Mouse (Mus musculus) lung, embryonic 14.5 days (tissue): ENCODE results near the gene Creg1. TPM values are rescaled to one million over a fixed set of nuclear protein-coding genes. Genes with fewer than 3 reads are reported as not detected.

Experiments used
- ATAC-seq: fragments of 200-750 bp; cut with Nextera tagmentation; 2 replicates; pipeline ENCODE4 v1.8.0; 2017; ENCODE audit warnings: mild to moderate bottlenecking, moderate TSS enrichment, moderate library complexity; ENCODE audit not compliant: insufficient read depth
- DNase-seq: peaks from one replicate; pipeline ENCODE4 v3.0.0-alpha.2; 2015
- H3K27ac ChIP-seq: fragments of 300-500 bp; sonication (generic); 2 replicates; pipeline ENCODE4 v1.5.1; 2014; ENCODE audit warnings: low read depth, mild to moderate bottlenecking, moderate library complexity
- H3K27me3 ChIP-seq: fragments of 300-500 bp; sonication (generic); 2 replicates; pipeline ENCODE4 v1.6.1; 2014; ENCODE audit warnings: low read length, control low read depth; ENCODE audit not compliant: insufficient read depth
- H3K36me3 ChIP-seq: fragments of 300-500 bp; sonication (generic); 2 replicates; pipeline ENCODE4 v1.6.1; 2014; ENCODE audit warnings: control low read depth; ENCODE audit not compliant: insufficient read depth
- H3K4me1 ChIP-seq: fragments of 300-500 bp; sonication (generic); 2 replicates; pipeline ENCODE4 v1.6.1; 2014; ENCODE audit warnings: antibody characterized with exemption, control low read depth; ENCODE audit not compliant: insufficient read depth
- H3K4me2 ChIP-seq: fragments of 300-500 bp; sonication (generic); 2 replicates; pipeline ENCODE4 v1.6.1; 2014; ENCODE audit warnings: mild to moderate bottlenecking
- H3K4me3 ChIP-seq: fragments of 300-500 bp; sonication (generic); 2 replicates; pipeline ENCODE4 v1.5.1; 2014; ENCODE audit warnings: low read depth, low read length
- H3K9ac ChIP-seq: fragments of 300-500 bp; sonication (generic); 2 replicates; pipeline ENCODE4 v1.6.1; 2014
- H3K9me3 ChIP-seq: fragments of 300-500 bp; sonication (generic); 2 replicates; pipeline ENCODE4 v1.6.1; 2016; ENCODE audit warnings: low read depth, low read length, control low read depth
- CTCF ChIP-seq: IDR thresholded peaks from 2 replicates; pipeline ENCODE4 v1.5.1; 2016; ENCODE audit warnings: antibody characterized with exemption, low read depth
- WGBS: fragments of 180-500 bp; shearing (Covaris S2); extraction: QIAGEN DNeasy Blood & Tissue Kit; methylation state at CpG from one replicate; pipeline ENCODE4 v1.1.7; 2014; 5-methylcytosine and 5-hydroxymethylcytosine counted together
- polyA plus RNA-seq: library from polyadenylated mRNA; unstranded; fragments of >200 nt; fragmentation: Nextera tagmentation; extraction: Ambion mirVana; gene quantifications from 2 replicates; pipeline ENCODE4 v1.2.1, GENCODE M21; 2014

Creg1 gene
- 54.3 and 58.3 TPM in 2 replicates for polyA plus RNA-seq

DNA sequence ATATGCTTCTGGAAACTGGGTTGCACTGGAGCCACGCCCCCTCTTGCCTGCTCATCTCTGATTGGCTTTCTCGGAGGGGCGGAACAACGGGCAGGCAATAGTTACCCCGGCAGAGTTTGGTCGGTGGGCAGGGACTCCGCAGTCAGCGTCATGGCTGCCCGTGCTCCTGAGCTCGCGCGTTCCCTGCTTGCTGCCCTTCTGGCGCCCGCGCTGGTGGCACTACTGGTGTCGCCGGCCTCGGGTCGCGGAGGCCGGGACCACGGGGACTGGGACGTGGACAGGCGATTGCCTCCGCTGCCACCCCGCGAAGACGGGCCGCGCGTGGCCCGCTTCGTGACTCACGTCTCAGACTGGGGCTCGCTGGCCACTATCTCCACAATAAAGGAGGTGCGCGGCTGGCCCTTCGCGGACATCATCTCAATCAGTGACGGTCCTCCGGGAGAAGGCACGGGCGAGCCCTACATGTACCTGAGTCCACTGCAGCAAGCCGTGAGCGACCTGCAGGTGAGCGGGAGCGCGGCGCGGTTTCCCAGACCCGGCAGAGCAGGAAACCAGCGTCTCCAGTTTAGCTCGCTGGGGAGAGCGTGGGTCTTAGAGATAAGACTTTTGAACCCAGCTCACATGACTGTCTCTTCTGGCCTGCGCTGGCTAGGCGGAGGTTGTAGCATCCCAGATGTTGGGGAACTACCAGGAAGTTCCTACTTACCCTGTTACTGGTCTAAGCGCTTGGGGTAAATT lies at the start of gene Creg1:
TSS of gene Creg1 (plus strand) at position 112 of the 738 bp plus-strand sequence.
- TF ChIP-seq CTCF = no peak
- DNase-seq = peak; percentile 97
- peak; percentile 98 for ATAC-seq
- H3K27ac ChIP-seq = peak within 1 kb of the TSS; percentile 60
- H3K9ac ChIP-seq = peak within 1 kb of the TSS; percentile 75
- H3K36me3 ChIP-seq = no peaks in the 10 kb centered on the region
- WGBS = under 1% methylated on average over 57 of the region's 57 CpGs
- no peaks in the 10 kb centered on the region for H3K9me3 ChIP-seq
- H3K4me3 ChIP-seq = peak within 1 kb of the TSS; percentile 78
- peaks cover 8% of the 10 kb centered on the region for H3K4me1 ChIP-seq
- 0 out of 2 replicates have a peak, but pooled peaks cover 3% of the 10 kb centered on the region for H3K27me3 ChIP-seq
- peak within 1 kb of the TSS; percentile 88 for H3K4me2 ChIP-seq

DNA sequence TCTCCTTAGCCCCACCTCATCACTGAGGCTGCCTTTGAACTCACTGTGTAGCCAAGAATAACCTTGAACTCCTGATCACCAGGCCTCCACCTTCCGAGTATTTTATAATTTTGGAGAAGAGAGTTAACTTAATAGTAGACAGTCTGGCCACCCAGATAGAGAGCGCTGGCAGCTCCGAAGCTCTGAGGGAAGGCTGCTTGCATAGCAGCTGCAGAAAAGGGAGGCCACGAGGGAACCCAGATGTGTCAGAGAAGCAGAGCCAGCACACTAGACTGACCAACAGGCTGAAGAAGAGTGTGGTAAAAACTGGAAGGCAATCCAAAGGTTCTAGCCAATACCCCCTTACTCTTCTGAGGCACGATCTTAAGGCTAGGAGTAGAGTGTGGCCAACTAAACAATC lies 49.7 kb upstream of the Creg1 start:
- H3K4me1 ChIP-seq = peaks cover 11% of the 10 kb centered on the region
- H3K9ac ChIP-seq = no peak overlapping the region
- H3K9me3 ChIP-seq = no peaks in the 10 kb centered on the region
- no peaks in the 10 kb centered on the region for H3K27me3 ChIP-seq
- ATAC-seq (no peak), DNase-seq (no peak)
- TF ChIP-seq CTCF = no peak
- no peaks in the 10 kb centered on the region for H3K36me3 ChIP-seq
- 53% methylated on average over 5 of the region's 5 CpGs for WGBS
- H3K4me3 ChIP-seq = no peak overlapping the region
- no peak overlapping the region for H3K4me2 ChIP-seq
- H3K27ac ChIP-seq = no peak overlapping the region

DNA sequence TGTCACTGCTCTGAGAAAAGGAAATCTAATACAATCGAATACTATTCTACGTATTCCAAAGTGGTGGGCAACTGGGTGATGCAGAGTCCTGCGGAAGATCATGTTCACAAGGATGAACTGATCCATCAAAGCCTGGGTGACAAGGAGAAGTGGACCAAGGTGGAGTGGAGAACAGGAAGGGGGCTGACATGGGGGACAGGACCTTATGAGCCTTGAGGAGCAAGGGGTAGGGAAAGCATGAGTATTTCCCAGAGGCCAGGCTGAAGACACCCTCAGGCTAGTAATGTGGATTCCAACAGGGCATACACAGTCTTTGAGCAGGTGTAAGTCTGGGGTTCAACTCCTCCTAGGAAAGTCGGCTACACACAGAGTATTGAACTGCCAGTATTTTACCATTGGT lies 47.1 kb upstream of the Creg1 start:
- 81% methylated on average over 4 of the region's 4 CpGs for WGBS
- no peak overlapping the region for H3K27ac ChIP-seq

DNA sequence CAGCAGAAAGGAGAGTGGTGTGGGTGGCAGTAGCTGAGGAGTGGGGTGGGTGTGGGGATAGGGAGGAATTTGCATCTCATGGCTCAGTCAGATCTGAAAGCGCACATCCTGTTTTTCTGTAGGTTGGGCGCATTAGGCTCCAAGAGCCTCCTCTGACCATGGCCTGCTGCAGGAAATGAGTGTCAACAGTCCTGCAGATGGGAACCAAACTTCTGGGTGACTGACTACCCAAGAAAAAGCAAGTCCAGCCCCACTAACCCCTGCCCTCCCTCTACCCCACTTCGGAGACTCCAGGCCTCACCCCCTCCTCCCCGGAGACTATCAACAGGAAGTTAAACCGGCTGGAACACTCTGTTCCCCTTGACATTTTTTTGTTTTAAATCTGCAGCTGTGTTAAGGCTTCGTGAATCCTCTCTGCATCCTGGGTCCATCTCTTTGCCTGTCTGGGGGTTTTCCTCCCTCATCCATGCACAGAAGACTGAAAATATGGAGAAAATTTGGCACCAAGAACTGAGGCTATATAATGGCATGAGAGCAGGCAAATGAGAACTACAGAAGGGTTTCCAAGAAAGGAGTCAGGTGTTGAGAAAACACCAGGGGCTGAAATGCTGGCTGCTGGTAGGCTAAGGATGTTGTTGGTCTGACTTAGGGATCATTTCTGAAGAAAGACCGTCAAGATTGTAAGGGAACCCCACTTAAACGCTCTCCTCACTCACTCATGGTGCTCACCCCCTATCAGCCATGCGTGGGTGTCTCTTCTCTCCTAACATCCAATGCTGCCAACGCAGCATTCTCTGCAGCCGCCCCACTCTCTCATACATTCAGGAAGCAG lies 45.6 kb upstream of the Creg1 start:
- Histone ChIP-seq H3K27me3 (no peaks in the 10 kb centered on the region), H3K4me3 (no peak overlapping the region), H3K9me3 (no peaks in the 10 kb centered on the region), H3K27ac (peak overlapping the region; percentile 90), H3K9ac (no peak overlapping the region), H3K4me1 (peaks cover 8% of the 10 kb centered on the region), H3K36me3 (no peaks in the 10 kb centered on the region), H3K4me2 (peak overlapping the region; percentile 50)
- peak; percentile 78 for DNase-seq
- 25% methylated on average over 11 of the region's 11 CpGs for WGBS
- TF ChIP-seq CTCF = no peak
- peak; percentile 85 for ATAC-seq

More for the DNA sequence above, 47.1 kb upstream of the Creg1 start:
- Histone ChIP-seq H3K27me3 (no peaks in the 10 kb centered on the region), H3K4me2 (no peak overlapping the region), H3K4me1 (peaks cover 8% of the 10 kb centered on the region), H3K4me3 (no peak overlapping the region), H3K9me3 (no peaks in the 10 kb centered on the region), H3K36me3 (no peaks in the 10 kb centered on the region), H3K9ac (no peak overlapping the region)
- no peak for TF ChIP-seq CTCF
- DNase-seq = no peak
- ATAC-seq = no peak

DNA sequence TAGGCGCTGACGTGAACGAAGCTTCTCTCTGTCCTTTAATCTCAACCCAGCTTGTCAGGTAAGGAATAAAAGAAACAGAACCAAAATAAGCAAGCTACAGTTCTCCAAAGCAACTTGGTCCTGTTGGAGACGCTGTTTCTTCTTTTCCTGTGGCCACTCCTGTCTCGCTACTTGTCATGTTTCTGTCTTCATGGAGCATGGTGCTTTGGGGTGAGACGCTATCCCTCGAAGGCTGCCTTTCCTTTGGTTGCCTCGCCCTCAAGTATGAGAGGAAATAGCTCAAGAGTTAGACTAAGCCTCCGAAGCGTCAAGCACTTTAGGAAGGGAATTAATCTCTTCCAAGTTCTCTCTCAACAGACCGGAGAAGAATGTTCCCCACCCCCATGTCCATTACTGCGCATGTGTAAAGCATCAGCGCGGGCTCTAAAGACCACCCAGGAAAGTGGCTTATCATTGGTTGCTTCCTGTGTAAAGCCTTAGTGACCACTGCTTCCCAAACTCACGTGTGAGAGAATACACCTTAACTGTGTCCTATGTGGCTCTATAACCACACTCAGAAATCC lies 44.9 kb upstream of the Creg1 start:
- peak; percentile 45; the same call in 1 of the 2 replicates for ATAC-seq
- H3K4me3 ChIP-seq = no peak overlapping the region

DNA sequence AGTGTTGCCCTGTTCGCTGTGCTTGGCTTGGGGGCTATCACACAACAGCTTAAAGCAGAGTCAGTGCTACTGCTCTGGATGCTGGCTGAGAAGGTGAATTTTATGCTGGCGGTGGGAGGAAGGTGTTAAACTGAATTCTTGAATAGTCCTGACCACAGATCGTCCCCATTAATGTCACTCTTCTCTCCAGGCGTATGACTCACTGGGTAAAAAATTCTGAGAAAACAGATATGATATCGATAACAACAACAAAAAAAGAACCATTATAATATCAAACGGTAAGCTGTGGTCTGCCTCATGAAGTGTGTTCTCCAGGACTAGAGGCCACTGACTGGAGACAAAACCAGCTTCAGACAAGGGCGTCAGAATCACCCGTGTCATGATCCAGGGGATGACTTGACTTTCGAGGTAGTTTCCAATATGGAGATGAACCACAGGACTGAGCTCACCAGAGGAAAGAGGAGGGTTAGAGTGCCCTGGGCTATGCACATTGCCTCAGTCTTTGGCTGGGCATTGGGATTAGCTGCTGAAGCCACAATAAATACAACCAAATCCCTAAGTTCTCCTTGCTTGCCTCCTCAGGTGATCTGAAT lies 40.9 kb upstream of the Creg1 start:
- Histone ChIP-seq H3K9me3 (no peaks in the 10 kb centered on the region), H3K9ac (no peak overlapping the region), H3K4me1 (peaks cover 8% of the 10 kb centered on the region), H3K27ac (no peak overlapping the region), H3K4me3 (no peak overlapping the region), H3K27me3 (no peaks in the 10 kb centered on the region), H3K4me2 (no peak overlapping the region), H3K36me3 (no peaks in the 10 kb centered on the region)
- ATAC-seq (no peak), DNase-seq (no peak)
- 83% methylated on average over 9 of the region's 9 CpGs for WGBS
- no peak for TF ChIP-seq CTCF

More for the DNA sequence above, 44.9 kb upstream of the Creg1 start:
- H3K4me2 ChIP-seq = peak overlapping the region; percentile 50
- H3K27me3 ChIP-seq = no peaks in the 10 kb centered on the region
- peak; percentile 80 for DNase-seq
- peaks cover 8% of the 10 kb centered on the region for H3K4me1 ChIP-seq
- no peak for TF ChIP-seq CTCF
- 25% methylated on average over 15 of the region's 15 CpGs for WGBS
- peak overlapping the region; percentile 90 for H3K27ac ChIP-seq
- no peaks in the 10 kb centered on the region for H3K36me3 ChIP-seq
- H3K9me3 ChIP-seq = no peaks in the 10 kb centered on the region
- no peak overlapping the region for H3K9ac ChIP-seq
